Mouse (Mus musculus) spleen, postnatal 4 days (tissue): ENCODE measurements around the gene Ifi35.
A peak's percentile ranks its signal among the peaks of the same experiment; 100 is the strongest.
"Not testable (repeated sequence)": the region's sequence is repeated elsewhere in the genome, so short reads cannot be mapped to it uniquely, and the experiment has no call there.

Experiments used
- DNase-seq, 2 experiments: peaks; one replicate each; pipeline ENCODE4 v3.0.0; 2022; ENCODE audit warnings: low spot score in 2 of 2

Ifi35 gene

DNA sequence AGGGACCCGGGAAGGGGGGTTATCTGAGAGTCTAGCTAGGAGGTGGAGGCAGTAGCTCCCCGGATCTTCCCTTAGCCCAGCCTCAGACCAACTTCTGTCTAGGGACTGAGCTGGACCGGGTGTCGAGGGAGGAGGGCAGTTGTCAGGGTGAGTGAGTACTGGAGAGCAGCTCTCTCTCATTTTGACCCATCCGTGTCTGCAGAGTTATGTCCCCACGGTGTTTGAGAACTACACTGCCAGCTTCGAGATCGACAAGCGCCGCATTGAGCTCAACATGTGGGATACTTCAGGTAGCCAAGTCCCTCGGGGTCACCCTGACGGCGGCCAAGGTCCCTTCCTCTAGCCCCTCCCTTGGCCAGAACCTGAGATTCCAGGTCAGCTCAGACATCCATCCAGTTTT, 20.5 kb downstream of the Ifi35 start:
- DNase-seq, result no peak

DNA sequence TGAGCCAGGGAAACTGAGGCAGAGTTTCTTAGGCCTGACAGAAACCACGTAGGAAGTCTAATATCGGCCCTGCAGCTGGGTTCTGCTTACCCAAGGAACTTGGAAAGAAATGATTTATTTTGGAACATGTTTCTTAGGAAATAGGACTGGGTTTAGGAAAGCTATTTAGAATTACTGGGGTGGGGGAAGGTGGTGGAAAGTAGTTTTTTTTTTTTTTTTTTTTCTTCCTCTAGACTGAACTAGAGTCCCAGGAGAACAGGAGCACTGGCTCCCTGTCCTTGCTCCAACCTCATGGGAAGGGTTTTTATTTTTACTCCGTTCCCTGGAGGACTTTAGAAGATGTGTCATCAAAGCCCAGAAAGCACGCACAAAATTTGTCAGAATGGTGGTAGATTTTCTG, 20.9 kb downstream of the Ifi35 start:
- no peak for DNase-seq

DNA sequence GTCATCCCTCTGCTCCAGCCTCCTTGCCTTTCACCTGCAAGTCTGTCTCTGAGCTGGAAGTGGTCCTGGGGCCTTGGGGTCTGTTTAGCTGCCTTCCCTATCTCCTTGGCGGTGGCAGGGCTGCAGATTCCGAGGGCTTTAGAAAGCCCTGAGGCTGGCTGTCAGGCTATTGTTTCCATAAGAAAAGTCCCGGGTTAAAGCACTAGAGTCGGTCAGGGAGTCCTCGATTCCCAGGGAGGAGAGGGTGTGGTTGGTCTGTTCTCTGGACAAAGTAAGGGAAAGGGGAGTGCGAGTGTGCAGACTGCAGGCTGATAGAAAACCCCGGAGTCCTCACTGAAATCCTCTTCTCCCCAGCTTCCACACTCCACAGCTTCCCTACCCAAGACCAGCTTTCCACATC, 22.0 kb downstream of the Ifi35 start:
- DNase-seq, result no peak

DNA sequence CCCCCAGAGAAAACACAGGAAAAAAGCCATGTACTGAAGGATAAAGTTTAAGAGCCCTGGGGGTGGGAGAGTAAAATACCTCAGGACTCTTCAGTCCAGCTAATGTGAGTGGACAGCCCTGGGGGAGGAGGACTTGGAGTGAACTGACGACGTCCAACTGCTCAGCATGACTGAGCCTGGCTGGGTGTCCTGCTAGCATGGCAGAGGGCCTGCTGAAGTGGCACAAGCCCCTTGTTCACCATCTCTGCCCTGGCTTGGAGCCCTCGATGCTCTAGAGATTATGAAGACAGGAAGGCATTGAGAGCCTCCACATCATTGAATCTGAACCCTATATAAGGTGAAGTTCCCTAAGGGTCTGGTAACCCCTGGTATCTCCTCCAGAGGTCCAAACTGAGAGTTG, 23.7 kb downstream of the Ifi35 start:
- no peak for DNase-seq

DNA sequence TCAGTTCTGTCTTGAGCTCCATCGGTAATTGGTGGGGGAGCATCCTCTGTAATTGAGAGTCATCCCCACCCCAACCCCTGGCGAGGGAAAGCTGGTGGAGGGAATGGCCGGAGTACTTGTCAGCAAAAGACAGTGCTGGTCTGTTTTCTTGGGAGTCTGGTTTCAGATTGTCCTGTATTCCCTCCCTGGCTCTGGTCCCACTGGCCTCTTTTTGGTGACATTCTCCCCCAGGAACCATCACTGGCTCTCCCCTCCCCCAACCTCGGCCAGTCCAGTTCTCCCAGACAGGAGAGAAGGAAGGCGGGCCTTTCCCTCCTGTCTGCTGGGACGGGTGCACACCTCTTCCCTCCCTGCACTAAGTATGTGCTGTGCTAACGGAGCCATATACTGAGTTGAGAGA, 24.1 kb downstream of the Ifi35 start:
- DNase-seq, result no peak

DNA sequence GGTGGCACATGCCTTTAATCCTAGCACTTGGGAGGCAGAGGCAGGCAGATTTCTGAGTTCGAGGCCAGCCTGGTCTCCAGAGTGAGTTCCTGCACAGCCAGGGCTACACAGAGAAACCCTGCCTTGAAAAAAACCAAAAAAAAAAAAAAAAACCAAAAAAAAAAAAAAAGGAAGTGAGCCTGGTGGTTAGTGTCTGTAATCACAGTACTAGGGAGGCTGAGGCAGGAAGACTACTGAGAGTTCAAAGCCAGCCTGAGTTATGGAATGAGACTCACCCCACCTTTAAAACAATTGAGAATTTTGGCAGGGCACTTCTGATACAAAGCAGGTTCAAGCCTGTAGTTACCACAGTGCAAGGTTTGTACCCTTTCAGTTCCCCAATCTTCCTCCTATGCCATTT, 25.5 kb downstream of the Ifi35 start:
- DNase-seq, result not testable (repeated sequence)

DNA sequence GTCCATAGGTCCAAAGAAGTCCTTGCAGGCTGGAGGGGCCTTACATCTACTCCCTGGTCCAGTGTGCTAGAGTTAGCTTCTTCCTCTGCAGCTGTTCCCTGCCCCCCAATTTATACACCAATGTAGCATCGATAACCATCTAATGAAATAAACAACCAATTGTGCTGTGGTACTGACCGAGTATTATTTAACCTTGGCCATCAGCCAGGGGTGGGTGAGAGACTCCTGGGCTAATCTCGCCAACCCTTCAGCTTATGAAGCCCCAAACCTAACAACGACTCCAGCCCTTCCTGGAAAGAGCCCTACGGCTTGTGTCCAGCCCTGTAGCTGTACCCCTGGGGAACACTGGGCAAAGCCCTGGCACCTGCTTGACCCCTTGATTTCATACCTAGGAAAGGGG, 26.1 kb downstream of the Ifi35 start:
- no peak for DNase-seq

DNA sequence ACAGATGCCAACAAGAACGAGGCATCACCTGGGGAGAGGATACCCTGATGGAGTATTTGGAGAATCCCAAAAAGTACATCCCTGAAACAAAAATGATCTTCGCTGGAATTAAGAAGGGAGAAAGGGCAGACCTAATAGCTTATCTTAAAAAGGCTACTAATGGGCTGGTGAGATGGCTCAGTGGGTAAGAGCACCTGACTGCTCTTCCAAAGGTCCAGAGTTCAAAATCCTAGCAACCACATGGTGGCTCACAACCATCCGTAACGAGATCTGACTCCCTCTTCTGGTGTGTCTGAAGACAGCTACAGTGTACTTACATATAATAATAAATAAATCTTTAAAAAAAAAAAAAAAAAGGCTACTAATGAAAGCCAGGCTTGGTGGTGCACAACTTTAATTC, 28.2 kb downstream of the Ifi35 start:
- DNase-seq, result not testable (repeated sequence)

DNA sequence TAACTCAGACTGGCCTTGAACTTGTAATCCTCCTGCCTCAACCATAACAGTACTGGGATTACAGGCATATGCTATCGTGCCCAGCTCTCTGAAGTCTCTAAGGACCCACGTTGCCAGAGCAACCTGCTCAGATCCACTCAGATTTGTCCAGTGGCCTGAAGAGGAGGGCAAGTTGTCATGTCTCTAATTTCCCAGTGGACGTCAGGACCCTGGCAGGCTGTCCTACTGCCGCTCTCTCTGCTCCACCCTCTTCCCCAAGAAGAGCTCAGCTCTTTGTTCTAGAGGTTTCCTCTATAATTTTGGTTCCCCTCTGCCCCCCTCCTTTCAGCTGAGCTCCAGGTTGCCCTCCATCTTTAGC, 29.0 kb downstream of the Ifi35 start:
- no peak for DNase-seq

DNA sequence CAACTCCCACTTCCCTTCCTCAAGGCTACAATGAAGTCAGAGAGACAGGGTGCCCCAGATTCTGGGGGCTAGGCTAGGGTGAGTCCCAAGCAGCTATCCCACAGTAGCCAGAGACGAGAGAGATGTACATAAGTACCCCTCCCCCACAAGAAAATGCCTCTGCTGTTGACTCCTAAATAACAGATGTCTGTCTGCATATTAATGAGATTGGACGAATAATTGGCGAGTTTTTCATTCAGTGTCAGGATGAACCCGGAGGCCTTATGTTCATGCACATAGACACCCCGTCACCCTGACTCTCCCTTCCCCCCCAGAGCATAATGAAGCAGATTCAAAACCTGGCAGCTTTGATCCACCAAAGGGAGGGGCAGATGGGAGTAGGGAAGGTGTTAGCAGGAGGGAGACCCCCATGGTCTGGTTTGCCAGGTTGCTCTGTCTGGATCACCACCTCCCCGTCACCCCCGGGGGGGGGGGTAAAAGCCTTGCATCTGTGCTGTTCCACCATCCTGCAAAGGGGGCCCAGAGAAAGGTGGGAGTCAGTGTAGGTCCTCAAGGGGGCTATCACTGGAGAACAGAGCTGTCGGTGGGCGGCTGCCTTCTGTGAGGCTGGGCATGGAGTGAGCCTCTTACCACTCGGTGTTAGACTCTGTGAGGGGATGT, 29.5 kb downstream of the Ifi35 start:
- no peak for DNase-seq

DNA sequence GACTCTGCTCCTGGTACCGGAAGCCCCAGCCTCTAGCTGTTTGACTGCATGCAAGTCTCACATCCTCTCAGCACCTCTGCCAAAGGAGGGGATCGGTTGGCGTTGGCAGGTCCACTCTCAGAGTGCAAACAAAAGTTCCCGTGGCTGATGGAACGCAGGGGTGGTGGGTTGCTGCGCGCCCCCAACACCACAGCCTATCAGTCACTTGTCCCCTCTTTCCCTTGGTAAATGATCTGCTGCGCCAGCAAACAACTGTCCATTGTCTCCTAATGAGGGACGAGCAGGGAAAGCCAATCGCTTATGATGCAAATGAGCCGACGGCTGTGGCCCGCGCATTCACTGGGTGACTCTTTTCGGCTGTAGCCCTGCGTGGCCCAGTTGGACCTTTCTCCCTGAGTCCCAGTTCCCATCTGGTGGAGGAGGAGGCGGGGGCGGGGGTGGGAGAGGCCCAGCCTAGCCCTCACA, 31.0 kb downstream of the Ifi35 start:
- no peak for DNase-seq

DNA sequence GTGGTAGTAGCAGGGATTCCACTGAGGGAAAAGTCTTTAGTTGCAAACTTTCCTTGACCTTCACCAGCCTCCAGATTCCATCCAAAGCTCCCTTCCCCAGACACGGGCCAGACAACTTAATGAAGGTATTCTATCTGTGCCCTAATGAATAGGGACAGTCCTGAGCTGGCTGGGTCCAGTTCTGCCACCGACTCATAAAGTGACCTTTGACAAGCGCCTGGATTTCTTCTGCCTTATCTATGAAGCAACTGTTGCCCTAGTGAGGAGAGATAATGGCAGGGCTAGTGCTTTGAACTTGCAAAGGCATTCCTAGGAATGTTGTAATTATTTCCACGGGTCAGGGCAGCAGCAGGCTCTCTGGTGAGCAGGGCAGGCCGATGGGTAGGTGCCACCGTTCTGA, 32.7 kb downstream of the Ifi35 start:
- no peak for DNase-seq

DNA sequence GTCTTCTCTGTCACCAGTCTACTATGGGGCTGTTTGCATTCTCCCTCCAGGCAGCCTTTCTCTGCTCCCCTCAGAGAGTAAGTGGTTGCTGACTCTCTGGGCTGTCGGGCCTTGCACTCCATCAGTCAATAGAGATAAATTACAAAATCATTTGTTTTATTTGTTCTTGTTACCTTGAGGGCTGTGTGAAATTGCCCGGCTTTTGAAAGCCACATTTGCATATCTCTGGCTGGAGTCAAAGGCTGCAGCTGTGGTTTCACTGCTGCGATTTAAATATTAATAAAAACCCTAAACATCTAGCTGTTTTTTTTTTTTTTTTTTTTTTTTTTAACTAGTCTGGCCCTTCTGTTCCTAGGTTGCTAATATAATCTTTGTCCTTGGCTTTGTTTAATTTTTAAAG, 35.6 kb downstream of the Ifi35 start:
- no peak for DNase-seq

DNA sequence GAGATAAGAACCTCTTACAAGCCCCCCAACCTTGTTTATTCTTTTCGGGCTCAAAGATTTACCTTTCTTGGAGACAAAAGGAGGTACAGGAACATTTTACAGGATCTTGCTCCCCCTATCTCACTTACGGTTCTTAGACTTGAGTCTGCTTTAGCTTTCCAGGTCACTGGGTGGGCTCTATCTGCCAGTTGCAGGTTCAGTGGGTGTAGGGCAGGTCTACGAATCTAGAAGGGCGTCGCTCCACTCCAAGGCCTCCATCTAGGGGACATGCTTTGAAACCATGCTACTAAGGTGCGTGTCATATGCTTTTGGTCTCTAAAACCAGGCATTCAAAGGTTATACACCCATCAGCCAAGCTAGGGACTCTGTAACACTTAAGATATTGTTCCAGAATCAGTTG, 36.0 kb downstream of the Ifi35 start:
- peak in 1 of 2 experiments; percentile 79 for DNase-seq

DNA sequence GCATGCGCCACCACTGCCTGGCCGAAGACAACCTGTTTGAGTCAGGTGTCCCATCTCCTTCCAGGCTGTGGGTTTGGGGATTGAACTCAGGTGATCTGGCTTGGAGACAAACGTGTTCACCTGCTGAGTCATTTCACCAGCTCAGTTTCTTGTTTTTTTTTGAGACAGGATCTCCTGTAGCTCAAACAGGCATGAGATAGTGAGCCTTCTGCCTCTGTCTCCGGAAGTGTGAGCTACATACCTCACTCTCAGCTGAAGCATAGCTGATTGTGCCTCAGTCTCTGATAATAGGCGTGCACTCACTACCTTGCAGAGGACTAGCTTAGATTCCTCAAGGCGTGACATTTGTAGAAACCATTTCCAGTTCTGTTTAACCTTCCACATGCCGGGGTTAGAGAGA, 36.6 kb downstream of the Ifi35 start:
- DNase-seq, result no peak

DNA sequence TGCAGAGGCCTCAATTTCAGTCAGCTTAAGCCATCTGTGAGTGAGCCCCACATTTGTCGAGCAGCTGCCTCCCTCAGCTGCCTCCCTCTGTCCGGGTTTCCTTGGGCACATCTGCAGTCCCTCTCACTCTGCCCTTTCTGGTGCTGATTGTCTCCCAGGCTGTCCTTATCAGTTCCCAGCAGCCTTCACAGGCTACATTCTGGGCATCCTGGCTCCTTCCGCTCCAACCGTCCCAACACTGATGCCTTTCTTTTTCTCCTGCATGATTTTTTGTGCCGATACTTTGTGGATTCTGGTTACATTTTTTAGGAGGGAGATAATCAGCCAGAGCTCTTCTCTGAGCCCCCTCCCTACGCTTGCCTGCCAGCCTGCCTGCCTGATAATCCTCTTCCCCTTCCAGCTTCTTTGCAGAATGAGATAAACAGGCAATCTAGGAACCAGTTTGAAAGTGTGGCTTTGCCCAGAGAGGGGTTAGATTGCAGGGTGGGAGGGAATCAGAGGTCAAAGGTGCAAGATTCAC, 37.4 kb downstream of the Ifi35 start:
- DNase-seq, result peak in 1 of 2 experiments; percentile 70

DNA sequence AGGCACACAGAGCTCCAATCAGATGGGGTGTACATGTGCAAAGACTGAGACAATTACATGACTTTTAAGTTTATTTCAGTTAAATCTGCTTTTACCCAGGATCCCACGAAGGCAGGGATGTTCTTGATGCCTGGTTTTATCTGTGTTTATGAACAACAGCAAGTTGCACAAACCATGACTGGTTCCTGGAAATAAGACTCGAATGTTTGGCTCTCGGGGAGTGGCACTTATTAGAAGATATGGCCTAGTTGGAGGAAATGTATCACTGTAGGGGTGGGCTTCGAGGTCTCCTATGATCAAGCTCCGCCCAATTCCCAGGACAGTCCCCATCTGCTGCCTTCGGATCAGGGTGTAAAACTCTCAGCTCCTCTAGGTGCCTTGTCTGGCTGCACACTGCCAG, 37.9 kb downstream of the Ifi35 start:
- DNase-seq, result peak in 1 of 2 experiments; percentile 22

DNA sequence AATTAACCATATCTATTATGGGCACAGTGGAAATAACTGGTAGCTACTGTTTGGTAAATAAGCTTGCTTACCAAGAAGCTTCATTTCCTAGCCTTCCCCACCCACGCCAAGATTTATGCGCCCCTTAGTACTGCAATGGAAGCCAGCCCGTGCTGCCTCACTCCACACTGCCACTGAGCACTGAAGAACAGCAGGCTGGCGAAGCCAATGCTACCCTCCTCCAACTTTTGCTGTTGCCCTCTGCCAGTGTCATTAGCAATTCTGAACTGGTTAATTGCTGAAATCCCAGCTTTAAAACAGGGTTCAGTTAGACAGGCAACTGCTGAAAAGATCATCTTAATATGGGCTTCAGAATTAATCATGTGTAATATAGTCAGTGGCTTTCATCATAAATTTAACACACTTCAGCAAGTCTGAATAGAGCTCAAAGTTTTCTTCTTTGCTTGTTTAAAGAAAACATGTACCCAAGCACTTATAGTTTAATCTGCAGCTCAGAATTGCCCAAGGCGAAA, 58.1 kb downstream of the Ifi35 start:
- DNase-seq, result no peak

DNA sequence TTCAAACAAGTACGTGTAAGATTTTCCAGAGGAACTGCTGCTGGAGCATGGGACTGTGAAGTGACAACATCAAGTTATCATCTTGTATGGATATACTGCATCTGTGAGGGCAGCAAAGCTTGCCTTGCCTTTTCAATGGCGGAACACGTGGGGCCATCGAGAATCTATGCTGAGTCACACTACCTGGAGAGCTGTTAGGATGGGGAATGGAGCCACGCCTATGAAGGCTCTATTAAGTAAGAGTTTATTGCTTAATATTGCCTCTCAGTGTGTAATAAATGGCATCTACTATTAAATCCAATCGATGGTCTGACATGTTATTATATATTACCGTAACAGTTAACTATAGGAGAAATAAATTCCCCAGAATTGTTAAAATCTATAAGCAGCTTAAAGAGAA, 58.9 kb downstream of the Ifi35 start:
- no peak for DNase-seq
